ENCODE assay signal across 16 mouse cellular contexts in the genomic region with DNA sequence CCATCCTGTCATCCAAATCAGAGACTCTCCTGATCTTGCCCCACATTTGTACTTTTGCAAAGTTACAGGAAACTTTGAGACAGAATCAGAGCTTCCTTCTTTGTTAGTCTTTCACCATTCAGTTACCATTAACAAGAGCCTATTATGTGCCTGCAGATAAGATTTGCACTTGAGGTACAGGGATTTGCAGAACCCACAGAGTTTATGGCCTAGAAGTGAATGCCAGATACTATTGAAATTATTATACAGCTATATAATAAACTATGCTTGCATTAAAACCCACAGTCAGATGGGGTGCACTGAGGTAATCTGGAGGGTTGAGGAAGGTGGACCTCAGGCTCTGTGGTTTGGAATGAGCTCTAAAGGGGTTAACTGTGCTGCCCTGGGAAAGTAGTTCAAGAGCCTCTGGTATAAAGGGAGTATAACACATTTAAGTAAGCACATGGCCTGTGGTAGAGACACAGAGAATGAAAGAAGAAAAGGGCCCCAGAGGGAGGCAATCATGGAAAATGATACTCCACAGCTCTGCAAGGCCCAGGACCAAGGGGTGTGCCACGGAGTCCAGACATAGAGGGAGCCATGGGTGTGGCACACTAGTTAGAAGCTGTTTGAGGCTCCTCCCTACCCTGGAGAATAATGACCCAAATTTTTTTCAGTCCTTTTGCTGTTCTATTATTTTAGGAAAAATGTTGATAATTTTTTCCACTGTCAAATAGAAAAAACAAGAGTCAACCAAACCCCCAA.
DNase-seq lines count a peak whose midpoint lies in the region; ATAC-seq and TF ChIP-seq lines count a peak whose summit lies in the region.
"Had no signal": no experiment of that assay in that cellular context is flagged by ENCODE, and none has a peak within 500 bp of the region (broad histone marks: within the 10 kb centered on the region; RNA-seq: fewer than 3 reads in every experiment).

No protein-coding gene starts in this region.

- no peak for TF ChIP-seq CTCF in intestine, postnatal 0 days (IDR thresholded peaks at IDR 0.05; ENCODE audit: low read depth)

- no peak overlapping the region for H3K4me2 ChIP-seq in embryonic facial prominence, embryonic 11.5 days (ENCODE audit: low read depth, low read length)
- no peak overlapping the region for H3K4me2 ChIP-seq in embryonic facial prominence, embryonic 13.5 days
- no peak overlapping the region for H3K4me2 ChIP-seq in heart, embryonic 12.5 days
- no peak overlapping the region for H3K4me2 ChIP-seq in intestine, postnatal 0 days (replicated peaks; ENCODE audit: low read depth)
- H3K4me2 ChIP-seq in hindbrain, embryonic 12.5 days (replicated peaks), result no peak overlapping the region
- H3K4me2 ChIP-seq: neural tube, embryonic 12.5 days had no signal

- 0 out of 2 replicates have a peak, but pooled peaks have one; percentile 41 for ATAC-seq in embryonic facial prominence, embryonic 11.5 days (replicated peaks; ENCODE audit: insufficient number of reproducible peaks, low FRiP score, low TSS enrichment, low read depth)
- peak; percentile 72; the same call in 1 of the 2 replicates for ATAC-seq in embryonic facial prominence, embryonic 13.5 days (ENCODE audit: insufficient number of reproducible peaks, insufficient read depth, low FRiP score, low TSS enrichment, low read depth)
- no peak for ATAC-seq in heart, embryonic 12.5 days (ENCODE audit: insufficient number of reproducible peaks, low FRiP score)
- ATAC-seq in intestine, postnatal 0 days, result peak; percentile 51
- no peak for ATAC-seq in hindbrain, embryonic 12.5 days (ENCODE audit: low FRiP score)
- ATAC-seq: midbrain, embryonic 16.5 days had no signal

- H3K36me3 ChIP-seq in embryonic facial prominence, embryonic 11.5 days (replicated peaks; ENCODE audit: control insufficient read depth, insufficient read depth, low read depth, low read length), result no peaks in the 10 kb centered on the region
- no peaks in the 10 kb centered on the region for H3K36me3 ChIP-seq in embryonic facial prominence, embryonic 10.5 days (replicated peaks)
- H3K36me3 ChIP-seq in embryonic facial prominence, embryonic 13.5 days, result no peaks in the 10 kb centered on the region
- H3K36me3 ChIP-seq in heart, embryonic 12.5 days, result no peaks in the 10 kb centered on the region
- H3K36me3 ChIP-seq in intestine, postnatal 0 days (ENCODE audit: control insufficient read depth, insufficient read depth), result no peaks in the 10 kb centered on the region
- no peaks in the 10 kb centered on the region for H3K36me3 ChIP-seq in hindbrain, embryonic 12.5 days
- H3K36me3 ChIP-seq: neural tube, embryonic 12.5 days had no signal

- DNase-seq in embryonic facial prominence, embryonic 11.5 days (ENCODE audit: low spot score), result no peak
- no peak for DNase-seq in embryonic facial prominence, embryonic 10.5 days (ENCODE audit: low spot score)
- no peak for DNase-seq in layer of hippocampus, adult 9-11 months
- DNase-seq in thymus, postnatal 4 days, result no peak
- DNase-seq: cerebellum, adult 11-12 months; kidney, adult 18-20 months; kidney, postnatal 4 days; lung, adult 2 months had no signal

- H3K9ac ChIP-seq in embryonic facial prominence, embryonic 11.5 days (replicated peaks; ENCODE audit: low read length), result no peak overlapping the region
- H3K9ac ChIP-seq in embryonic facial prominence, embryonic 13.5 days, result no peak overlapping the region
- H3K9ac ChIP-seq in heart, embryonic 12.5 days, result no peak overlapping the region
- H3K9ac ChIP-seq in intestine, postnatal 0 days (ENCODE audit: low read depth, low read length), result no peak overlapping the region
- H3K9ac ChIP-seq in hindbrain, embryonic 12.5 days, result no peak overlapping the region
- H3K9ac ChIP-seq: neural tube, embryonic 12.5 days had no signal

- H3K4me3 ChIP-seq in embryonic facial prominence, embryonic 11.5 days (ENCODE audit: low read depth, low read length), result no peak overlapping the region
- H3K4me3 ChIP-seq in embryonic facial prominence, embryonic 10.5 days, result no peak overlapping the region
- H3K4me3 ChIP-seq in embryonic facial prominence, embryonic 13.5 days, result no peak overlapping the region
- no peak overlapping the region for H3K4me3 ChIP-seq in heart, embryonic 12.5 days
- no peak overlapping the region for H3K4me3 ChIP-seq in intestine, postnatal 0 days (ENCODE audit: low read depth, low read length)
- H3K4me3 ChIP-seq in hindbrain, embryonic 12.5 days, result no peak overlapping the region
- H3K4me3 ChIP-seq: left cerebral cortex, adult 2 months; neural tube, embryonic 12.5 days had no signal

- H3K27me3 ChIP-seq in embryonic facial prominence, embryonic 11.5 days (ENCODE audit: control insufficient read depth, insufficient read depth, low read length), result no peaks in the 10 kb centered on the region
- H3K27me3 ChIP-seq in embryonic facial prominence, embryonic 10.5 days (replicated peaks; ENCODE audit: low read depth, poor library complexity, severe bottlenecking), result no peaks in the 10 kb centered on the region
- no peaks in the 10 kb centered on the region for H3K27me3 ChIP-seq in embryonic facial prominence, embryonic 13.5 days
- H3K27me3 ChIP-seq in heart, embryonic 12.5 days (replicated peaks), result no peaks in the 10 kb centered on the region
- no peaks in the 10 kb centered on the region for H3K27me3 ChIP-seq in intestine, postnatal 0 days (replicated peaks; ENCODE audit: control insufficient read depth, insufficient read depth, low read length)
- no peaks in the 10 kb centered on the region for H3K27me3 ChIP-seq in hindbrain, embryonic 12.5 days
- H3K27me3 ChIP-seq: CH12.LX; neural tube, embryonic 12.5 days had no signal

- H3K9me3 ChIP-seq in embryonic facial prominence, embryonic 11.5 days (replicated peaks; ENCODE audit: control insufficient read depth, low read length), result no peaks in the 10 kb centered on the region
- no peaks in the 10 kb centered on the region for H3K9me3 ChIP-seq in embryonic facial prominence, embryonic 10.5 days
- no peaks in the 10 kb centered on the region for H3K9me3 ChIP-seq in embryonic facial prominence, embryonic 13.5 days
- H3K9me3 ChIP-seq in heart, embryonic 12.5 days (replicated peaks), result no peaks in the 10 kb centered on the region
- no peaks in the 10 kb centered on the region for H3K9me3 ChIP-seq in intestine, postnatal 0 days (ENCODE audit: control insufficient read depth)
- H3K9me3 ChIP-seq in hindbrain, embryonic 12.5 days (replicated peaks), result no peaks in the 10 kb centered on the region
- H3K9me3 ChIP-seq: neural tube, embryonic 12.5 days had no signal

- no peaks in the 10 kb centered on the region; the same call in none of the 2 replicates for H3K4me1 ChIP-seq in embryonic facial prominence, embryonic 11.5 days (ENCODE audit: control insufficient read depth, insufficient read depth, low read length)
- H3K4me1 ChIP-seq in embryonic facial prominence, embryonic 10.5 days, result peaks cover 41% of the 10 kb centered on the region
- peaks cover 45% of the 10 kb centered on the region for H3K4me1 ChIP-seq in embryonic facial prominence, embryonic 13.5 days
- peaks cover 44% of the 10 kb centered on the region for H3K4me1 ChIP-seq in heart, embryonic 12.5 days (replicated peaks)
- H3K4me1 ChIP-seq in intestine, postnatal 0 days (replicated peaks; ENCODE audit: control insufficient read depth, insufficient read depth, low read length), result peaks cover 9% of the 10 kb centered on the region; the same call in 1 of the 2 replicates
- H3K4me1 ChIP-seq in hindbrain, embryonic 12.5 days, result peaks cover 3% of the 10 kb centered on the region; the same call in 1 of the 2 replicates
- H3K4me1 ChIP-seq: neural tube, embryonic 12.5 days had no signal

- 0 out of 2 replicates have a peak overlapping the region, but pooled peaks have one; percentile 13 for H3K27ac ChIP-seq in embryonic facial prominence, embryonic 11.5 days (replicated peaks; ENCODE audit: low read depth, low read length)
- H3K27ac ChIP-seq in embryonic facial prominence, embryonic 10.5 days (replicated peaks), result no peak overlapping the region
- peak overlapping the region; percentile 72 for H3K27ac ChIP-seq in embryonic facial prominence, embryonic 13.5 days
- H3K27ac ChIP-seq in heart, embryonic 12.5 days (ENCODE audit: poor library complexity, severe bottlenecking), result peak overlapping the region; percentile 85
- no peak overlapping the region for H3K27ac ChIP-seq in intestine, postnatal 0 days (ENCODE audit: low read depth, low read length)
- H3K27ac ChIP-seq in hindbrain, embryonic 12.5 days, result no peak overlapping the region
- H3K27ac ChIP-seq: left cerebral cortex, adult 2 months; neural tube, embryonic 12.5 days had no signal

- 50% methylated on average over 1 of the region's 1 CpGs for WGBS in embryonic facial prominence, embryonic 11.5 days
- 47% methylated on average over 1 of the region's 1 CpGs for WGBS in embryonic facial prominence, embryonic 10.5 days
- WGBS in embryonic facial prominence, embryonic 13.5 days, result 24% methylated on average over 1 of the region's 1 CpGs
- WGBS in heart, embryonic 12.5 days, result 34% methylated on average over 1 of the region's 1 CpGs
- 14% methylated on average over 1 of the region's 1 CpGs for WGBS in intestine, postnatal 0 days
- 55% methylated on average over 1 of the region's 1 CpGs for WGBS in hindbrain, embryonic 12.5 days

Comparison
In these comparisons a context has a peak if more than half of its experiments do, and no peak if none do; other contexts are left out.
1. H3K27ac ChIP-seq: peak in embryonic facial prominence, embryonic 11.5 days (single experiment), embryonic facial prominence, embryonic 13.5 days (single experiment) and heart, embryonic 12.5 days (single experiment); none in embryonic facial prominence, embryonic 10.5 days (single experiment), intestine, postnatal 0 days (single experiment) and hindbrain, embryonic 12.5 days (single experiment).
2. ATAC-seq: peak in embryonic facial prominence, embryonic 11.5 days (single experiment), embryonic facial prominence, embryonic 13.5 days (single experiment) and intestine, postnatal 0 days (single experiment); none in heart, embryonic 12.5 days (single experiment) and hindbrain, embryonic 12.5 days (single experiment).